Mouse (Mus musculus) embryonic fibroblast, embryonic 13.5 days (primary cell): Measurements from ENCODE around the gene Brd3.

Source experiments
- CTCF ChIP-seq: IDR thresholded peaks from 2 replicates; pipeline ENCODE4 v1.5.1; 2011; ENCODE audit warnings: mild to moderate bottlenecking, control low read depth, low read length, moderate library complexity, borderline replicate concordance; ENCODE audit not compliant: insufficient read depth
- POLR2A ChIP-seq: IDR thresholded peaks from 2 replicates; pipeline ENCODE4 v1.6.1; 2011; ENCODE audit warnings: low read depth, mild to moderate bottlenecking, control low read depth, low read length, moderate library complexity

DNA sequence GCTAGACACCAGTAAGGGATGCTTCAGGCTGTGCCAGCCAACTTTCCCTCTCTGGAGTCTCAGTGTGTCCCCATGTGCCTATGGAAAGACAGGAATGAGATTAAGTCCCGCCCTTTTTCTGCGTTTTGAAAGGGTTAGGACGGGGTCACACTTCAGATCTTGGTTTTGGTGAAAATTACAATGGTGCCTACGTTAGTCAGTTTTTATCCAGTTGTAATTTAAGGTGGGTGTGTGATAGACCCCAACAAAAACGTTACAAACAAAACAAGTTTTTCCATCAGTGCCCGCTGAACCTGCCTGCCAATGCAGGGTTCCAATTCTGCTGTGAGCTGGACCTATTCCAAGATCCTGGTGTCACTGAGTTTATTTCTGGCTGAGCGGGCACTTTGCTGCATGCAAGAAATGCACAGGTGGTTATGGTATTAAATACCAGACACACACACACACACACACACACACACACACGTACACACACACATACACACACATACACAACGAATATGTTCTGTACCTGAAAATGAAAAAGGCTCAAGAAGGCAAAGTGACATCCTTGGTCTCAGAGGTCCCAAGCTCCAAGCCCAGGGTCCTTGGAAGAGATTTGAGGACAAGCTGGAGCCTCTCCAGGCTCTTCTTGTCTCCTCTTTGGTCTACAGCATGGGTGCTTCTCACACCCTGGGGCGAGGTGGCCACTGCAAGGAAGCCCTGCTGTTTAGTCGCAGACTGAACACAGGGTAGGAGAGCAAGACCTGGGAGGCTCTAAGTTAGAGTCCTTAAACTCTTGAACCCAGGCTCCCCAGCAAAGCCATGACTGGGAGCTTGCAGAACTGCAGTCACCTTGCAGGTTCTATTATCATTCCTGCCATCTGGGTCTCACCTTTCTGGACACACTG lies 30.9 kb downstream of the Brd3 start:
- TF ChIP-seq CTCF (no peak), POLR2A (no peak)
